Mouse (Mus musculus): Measurements from ENCODE around the gene Neurl4.

DNA sequence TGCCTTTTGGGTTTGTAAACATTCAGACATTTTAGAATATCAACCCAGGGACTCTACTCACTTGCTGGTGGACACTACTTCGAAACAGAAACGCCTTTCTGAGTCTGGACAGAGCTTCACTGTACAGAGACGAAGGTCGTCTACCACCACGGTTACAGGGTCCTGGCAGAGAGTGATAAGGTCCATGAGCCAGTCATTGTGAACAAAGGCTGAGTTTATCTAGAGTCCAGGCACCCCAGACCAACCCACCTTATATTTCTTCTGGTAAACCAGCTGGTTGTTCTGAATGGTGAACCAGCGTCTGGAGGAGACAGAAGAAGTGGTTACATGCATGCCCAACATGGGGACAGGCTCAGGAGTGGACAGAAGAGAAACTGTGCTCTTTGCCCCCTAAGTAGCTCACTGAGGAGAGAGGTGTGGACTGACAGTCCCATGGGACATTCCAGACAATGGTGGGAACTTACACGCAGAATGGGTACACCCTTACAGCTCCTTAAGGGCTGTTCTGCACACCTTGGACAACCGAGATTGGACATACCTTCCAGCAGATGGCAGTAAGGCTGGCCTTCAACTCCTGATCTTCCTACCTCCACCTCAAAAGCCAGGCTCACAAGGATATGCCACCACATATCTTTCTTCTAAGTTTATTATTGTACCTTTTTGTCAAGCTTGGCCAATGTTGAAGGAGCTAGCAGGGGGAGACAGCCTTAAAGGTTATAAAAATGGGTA is 13.8 kb upstream of the Neurl4 start:
- TF ChIP-seq EP300 (IDR thresholded peaks at IDR 0.05; ENCODE audit: insufficient read depth, low read depth, low read length) (no peak), CTCF (IDR thresholded peaks at IDR 0.05; ENCODE audit: low read depth, low read length) (peak; percentile 60), POLR2A (IDR thresholded peaks at IDR 0.05; ENCODE audit: insufficient read depth, low read length) (no peak)
